Mouse (Mus musculus) 3T3-L1 (cell line): Measurements from ENCODE around the gene Scamp2.

Experiments used
- DNase-seq: peaks from one replicate; pipeline ENCODE4 v3.0.0-alpha.2; 2015; ENCODE audit warnings: low read depth, low spot score

Scamp2 gene

DNA sequence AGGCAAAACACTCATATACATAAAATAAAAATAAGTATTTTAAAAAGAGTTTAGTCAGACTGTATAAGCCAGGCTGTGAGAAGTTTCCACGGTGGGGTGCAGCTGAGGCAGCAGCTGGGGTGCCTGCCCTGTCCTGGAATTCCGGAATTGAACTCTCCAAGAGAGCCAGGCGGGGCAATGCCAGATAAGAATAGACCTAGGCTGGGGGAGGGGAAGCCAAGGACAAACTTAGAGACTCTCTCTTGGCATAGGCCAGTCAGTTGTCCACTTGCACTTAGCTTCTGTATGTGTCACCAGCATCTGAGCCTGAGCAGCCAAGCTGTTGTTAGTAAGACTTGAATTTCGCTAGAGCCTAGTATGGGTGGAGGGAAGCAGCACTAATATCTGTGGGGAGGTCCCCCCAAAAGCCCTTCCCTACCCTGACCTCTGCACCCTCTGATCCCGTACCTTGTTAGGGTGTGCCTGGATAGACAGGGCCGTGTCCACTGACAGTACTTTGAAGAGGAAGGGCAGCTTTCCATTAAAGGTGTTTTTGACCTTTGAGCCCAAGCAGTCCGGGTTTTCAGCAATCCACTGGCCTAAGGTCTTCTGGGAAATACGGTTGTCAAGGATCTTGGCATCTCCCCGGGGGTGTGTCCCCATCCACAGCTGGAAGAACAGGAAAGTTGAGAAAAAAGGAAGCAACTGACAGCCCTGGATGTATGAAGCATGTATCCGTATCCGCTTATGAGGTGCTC lies 10.4 kb upstream of the Scamp2 start:
- no peak for DNase-seq

DNA sequence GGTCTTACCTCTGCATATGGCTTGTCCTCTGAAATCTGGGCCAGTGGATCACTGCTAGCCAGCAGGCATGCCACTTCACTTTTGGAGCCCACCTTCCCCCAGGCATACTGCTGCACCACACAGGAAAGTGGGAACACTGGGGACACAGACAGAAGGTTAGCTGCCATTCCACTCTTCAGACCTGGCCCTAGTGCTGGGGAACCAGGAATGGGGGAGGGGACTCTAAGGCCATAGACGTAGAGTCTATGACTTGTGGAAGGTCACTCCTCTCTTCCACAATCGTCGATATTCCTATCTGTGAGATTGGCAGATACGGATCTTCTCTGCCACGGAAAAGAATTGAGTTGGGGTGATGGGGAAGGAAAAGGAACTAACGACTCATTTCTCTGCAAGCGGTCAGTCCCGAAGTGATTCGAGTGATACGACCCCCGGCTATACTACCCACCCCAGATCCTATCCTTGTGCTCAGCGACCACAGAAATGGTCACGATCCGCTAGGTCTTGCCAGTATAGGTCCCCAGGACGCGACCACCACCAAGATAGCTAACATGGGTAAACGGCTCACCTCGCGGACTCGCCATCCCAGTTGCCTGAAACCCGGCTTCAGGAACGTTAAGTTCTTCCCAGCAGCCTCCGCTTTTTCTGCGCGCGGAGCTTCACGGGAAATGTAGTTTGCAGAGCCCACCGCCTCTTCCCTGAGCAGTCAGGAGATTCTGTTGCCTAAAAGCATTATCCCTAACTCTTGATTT lies 8.4 kb upstream of the Scamp2 start, which contains the start of gene Mpi:
Mpi (minus strand) TSS at position 625 of the 749 bp plus-strand sequence.
- DNase-seq: peak; percentile 79

DNA sequence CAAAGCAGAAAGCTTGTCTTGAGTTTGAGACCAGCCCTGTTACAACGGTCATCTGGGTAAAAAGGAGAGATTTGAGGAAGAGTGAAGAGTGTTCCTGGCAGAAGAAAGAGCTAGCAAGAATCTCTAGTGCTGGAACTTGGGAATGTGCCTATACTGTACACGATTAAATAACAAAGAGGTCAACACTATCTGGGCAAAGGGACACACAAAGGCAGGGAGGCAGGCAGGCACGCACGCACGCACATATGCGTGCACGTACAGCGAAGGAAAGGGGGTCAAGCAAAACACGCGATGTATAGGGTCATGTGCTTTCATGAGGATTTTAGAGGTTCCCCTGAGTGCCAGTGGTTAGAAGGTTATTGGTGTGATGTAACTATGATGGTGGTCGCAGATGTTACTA lies 7.6 kb upstream of the Scamp2 start:
- no peak for DNase-seq

DNA sequence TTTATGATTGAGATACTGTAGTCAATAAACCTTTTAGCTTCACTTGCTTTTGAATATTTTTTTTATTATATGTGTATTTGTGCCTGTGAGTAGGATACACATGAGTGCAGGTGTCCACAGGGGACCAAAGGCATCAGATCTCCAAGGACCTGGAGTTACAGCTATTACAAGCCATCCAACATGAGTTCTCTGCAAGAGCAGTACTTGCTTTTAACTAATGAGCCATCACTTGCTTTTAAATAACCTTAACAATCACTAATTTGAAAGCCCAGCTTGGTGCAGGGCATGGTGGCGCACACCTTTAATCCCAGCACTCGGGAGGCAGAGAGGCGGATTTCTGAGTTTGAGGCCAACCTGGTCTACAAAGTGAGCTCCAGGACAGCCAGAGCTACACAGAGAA lies 6.0 kb upstream of the Scamp2 start:
- no peak for DNase-seq

DNA sequence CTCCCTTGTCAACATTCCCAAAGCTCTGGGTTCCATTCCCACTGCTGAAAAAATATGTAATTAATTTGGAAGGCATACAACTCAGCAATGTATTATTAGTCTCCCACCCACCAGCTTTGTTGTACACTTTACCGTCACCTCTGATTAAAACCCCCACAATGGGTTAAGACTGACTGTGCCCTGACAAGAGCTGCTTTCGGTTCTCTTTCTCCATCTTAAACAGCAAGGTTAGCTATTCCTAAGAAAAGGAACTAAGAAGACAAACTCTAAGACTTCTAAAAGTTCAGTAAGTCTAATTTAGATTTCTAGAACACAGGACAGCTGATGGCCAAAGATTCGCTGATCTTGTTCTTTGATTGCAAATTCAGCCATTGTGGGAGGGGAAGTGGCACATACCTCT lies 3.5 kb upstream of the Scamp2 start:
- no peak for DNase-seq

DNA sequence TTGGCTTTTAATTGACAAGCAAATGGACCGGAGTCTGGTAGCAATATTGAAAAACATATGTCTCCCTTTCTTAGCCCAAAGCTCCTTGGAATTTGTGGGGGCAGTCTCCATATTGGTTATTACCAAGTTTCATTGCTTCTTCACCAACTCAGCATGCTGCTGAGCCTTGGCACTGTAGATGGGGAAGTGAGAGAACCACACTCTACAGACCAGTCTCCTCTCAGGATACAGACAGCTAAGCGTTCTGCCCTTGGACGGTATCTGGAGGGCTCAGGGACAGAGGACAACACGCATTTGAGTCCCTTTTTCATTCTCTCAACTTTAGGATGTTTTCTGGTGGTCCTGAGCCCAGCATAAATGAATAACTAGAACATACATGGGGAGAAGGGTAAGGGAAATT lies 2.1 kb upstream of the Scamp2 start:
- no peak for DNase-seq

DNA sequence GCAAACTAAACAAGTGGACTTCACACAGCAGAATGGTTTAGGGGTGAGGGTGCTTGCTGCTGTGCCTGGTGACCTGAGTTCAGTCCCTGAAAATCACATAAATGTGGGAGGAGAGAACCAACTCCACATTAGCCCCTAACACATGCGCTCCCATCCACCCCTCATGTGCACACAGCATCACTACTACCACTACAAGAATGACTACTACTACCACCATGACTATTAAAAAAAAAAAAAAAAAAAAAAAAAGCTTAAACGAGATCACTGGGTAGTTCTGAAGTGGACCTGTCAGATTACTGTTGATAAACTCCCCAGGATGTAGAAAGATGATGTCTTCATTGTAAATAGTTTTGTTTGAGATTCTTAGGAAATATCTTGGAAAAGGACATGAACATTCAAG lies 1.2 kb upstream of the Scamp2 start:
- no peak for DNase-seq

DNA sequence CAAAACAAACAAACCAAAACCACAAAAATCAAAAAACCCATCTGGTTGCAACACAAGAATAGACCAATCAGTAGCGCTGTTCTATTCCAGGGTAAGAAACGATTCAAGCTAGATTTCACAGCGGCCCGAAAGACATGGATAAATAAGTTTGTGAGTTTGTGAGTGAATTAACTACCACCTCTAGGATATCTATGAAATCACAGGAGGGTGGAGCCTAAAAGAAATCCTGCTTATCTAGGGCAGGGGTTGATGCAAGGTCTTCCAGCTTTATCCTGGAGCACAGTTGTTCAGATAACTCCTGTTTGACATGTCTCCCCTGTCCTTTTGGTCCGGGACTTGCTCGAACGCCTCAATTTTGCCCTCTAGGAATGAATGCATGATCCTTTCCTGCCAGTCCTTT lies 480 bp upstream of the Scamp2 start:
- peak; percentile 47 for DNase-seq

DNA sequence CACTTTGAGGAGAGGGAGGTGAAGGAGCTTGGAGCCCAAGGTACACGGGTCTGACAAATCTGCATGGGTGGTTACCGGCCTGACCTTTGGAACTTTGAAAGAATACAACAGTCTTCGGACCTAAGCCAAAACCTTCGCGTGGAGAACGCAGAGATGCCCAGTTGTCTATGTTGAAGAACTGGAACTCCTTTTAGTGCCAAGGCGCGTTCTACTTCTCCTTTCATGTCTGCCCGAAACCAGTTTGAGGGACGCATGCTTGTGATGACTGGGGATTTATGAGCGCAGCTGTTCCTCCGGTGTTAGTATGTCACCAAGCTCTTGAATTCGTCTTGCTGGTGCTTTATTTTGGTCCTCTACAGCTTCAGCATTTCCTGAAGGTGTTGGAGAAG lies 962 bp downstream of the Scamp2 start:
- no peak for DNase-seq

DNA sequence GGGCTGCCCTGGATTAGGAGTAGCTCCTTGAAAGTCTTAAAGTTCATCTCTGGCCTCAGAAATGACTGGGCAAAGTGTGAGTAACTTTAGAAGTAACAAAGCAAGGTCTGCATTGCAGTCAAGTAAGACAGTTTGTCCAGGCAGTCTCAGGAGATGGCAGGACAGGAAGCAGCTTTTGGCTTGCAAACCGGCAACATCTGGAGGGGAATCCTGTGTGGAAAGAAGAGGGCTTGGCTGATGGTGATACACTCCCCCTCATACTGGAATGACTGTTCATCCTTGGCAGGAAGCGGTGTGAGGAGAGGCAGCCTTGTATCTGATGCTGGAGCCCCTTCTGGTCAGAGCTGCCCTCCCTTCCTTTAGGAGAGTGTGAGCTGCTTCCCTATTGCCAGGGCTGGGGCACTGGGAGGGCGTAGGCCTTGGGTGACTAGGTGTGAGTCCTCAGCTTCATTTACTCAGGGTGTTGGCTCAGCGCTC lies 2.2 kb downstream of the Scamp2 start:
- peak; percentile 83 for DNase-seq

DNA sequence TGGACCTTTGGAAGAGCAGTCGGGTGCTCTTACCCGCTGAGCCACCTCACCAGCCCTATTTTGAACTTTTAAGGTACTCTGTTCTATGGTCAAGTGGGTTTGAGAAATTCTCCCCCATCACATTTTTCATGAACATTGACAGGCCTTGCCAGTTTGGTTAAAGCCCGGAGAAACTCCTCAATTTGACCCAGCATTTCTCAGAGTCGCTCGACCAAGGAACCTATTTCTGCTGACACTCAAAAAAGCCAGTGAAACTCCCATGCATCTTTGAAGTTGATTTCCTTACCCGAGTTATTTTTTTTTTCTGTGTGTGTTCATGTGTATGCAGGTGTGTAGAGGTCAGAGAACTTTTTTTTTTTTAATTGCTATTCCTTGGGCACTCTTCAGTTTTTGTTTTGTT lies 3.9 kb downstream of the Scamp2 start:
- no peak for DNase-seq

DNA sequence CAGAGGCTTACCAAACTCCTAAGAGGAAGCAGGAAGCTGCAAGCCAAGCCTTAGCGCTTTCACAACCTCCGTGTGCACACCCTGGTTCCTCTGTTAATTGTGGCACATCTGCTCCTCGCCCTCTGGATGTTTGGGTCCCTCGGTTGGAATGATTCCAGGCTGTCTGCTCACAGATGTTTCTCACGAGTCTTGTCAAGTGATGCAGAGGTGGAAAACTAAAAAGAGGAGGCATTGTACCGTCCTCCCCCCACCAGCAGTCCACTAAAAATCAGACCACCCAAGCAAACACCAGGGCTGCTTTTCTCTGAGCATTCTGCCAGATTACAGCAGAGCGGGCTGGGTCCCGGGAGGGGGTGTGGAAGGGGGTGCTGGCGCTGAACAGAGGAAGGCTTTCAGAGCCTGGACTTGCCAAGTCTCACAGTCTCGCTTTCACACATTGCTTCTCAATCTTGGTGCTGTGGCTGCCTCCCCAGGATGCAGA lies 5.0 kb downstream of the Scamp2 start:
- DNase-seq: peak; percentile 43

DNA sequence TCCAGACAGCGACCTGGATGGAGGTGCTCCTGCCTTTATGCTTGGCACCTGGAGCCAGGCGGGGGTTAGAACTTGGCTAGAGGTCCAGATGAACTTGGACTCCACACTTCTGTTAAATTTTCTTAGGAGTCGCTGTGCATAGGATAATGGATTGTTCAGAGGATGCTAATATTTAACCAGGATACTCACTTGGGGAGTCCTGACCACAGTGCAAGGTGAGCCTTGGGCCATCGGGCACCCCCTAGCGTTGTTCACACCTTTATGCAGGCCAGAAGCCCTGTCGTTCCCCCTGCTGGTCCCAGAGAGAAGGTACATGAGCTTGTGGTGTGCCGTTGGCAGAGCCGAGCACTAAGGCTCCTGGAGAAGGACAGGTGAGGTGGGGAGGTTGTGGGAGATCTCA lies 6.1 kb downstream of the Scamp2 start:
- DNase-seq: no peak

DNA sequence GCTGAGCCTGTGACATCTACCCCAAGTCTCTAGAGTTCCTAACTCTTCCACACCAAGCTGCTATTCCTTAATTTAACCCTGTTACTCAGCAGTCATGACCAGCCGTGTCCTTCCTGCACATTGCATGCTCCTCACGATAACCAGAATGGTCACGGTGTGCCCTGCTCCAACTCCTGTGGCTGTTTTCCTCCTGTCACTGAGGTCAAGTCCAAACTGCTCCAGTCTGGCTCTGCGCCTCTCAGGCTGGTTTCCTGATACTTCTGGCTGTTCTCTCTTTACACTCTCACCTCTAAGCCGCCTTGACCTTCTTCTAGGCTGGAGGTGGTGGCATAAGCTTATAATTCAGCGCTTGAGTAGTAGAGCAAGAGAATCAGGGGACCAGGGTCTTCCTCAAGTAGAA lies 7.8 kb downstream of the Scamp2 start:
- DNase-seq: no peak

DNA sequence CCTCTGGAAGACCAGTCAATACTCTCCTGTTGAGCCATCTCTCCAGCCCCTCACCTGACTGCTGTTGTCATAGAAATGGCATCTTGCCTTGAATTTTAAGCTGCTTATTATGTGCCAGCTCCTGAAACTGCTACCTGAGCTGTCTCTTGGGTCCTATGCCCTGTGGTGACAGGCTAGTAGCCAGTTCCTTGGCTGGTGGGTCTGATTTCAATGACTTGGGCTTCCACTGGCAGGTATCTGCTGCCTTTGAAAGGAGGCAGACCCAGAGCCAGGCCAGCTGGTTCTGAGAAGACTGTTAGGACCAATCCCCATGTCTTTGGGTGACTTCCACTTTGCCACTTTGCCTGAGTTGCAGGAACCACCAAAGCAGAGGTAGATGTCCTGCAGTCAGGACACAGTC lies 13.7 kb downstream of the Scamp2 start:
- no peak for DNase-seq

DNA sequence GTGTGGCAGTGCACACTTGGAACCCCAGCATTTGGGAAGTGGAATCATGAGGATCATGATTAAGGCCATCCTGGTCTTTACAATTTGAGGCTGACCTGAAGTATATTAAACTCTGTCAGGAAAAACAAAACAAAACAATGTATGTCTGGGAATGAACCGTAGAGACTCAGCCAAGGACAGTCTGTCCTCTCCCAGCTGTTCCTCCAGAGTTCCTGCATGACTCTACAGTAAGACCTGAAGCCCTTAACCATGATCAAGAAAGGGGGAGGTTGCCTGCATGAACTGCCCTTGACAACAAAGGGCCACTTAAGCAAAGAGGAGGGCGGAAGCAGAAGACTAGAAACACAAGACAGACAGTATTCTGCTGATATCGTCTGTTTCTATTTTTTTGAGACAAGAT lies 14.8 kb downstream of the Scamp2 start:
- DNase-seq: no peak

DNA sequence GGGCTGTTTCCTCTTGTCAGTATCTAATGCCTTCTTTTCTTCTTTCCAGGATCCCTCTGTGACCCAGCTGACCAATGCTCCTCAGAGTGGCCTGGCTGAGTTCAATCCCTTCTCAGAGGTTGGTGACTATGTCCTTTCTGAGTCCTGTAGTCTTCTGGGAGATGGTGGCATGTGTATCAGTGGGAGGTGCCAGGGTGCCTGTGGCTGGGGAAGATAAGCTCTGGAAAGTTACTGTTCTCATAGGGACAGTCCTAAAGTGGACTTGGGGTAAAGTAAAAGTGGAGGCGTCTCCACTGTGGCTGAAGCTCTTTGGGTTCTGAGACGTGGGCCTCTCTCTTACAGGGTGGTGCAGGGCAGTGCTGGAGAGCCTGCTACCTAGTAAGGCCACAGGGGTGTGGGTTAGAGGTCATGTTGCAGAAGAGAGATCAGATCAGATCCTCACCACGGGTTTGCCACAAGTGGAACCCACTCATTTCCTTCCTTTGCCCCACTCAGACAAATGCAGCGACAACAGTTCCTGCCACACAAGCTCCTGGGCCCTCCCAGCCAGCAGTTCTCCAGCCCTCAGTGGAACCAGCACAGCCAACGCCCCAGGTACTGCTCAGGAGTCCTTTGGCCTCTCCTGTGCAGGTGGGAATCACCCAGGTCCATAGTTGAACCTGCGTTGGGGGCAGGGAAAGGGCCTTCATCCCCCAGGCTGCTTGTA lies 16.6 kb downstream of the Scamp2 start:
- no peak for DNase-seq

DNA sequence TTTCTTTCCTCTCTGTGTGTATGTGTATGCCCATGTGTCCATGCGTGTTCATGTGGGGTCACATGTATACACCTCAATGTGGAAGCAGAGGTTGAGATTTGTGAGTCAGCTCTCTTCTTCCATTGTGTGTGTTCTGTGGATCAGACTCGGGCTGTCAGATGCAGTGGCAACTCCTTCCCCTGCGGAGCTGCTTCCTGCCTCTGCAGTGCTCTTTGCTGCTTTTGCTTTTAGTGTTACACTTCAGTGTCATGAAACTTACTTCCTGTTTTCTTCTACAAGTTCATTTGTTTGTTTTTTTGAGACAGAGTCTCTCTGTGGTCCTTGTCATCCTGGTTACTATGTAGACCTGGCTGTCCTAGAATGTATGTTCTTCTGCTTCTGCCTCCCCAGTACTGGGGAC lies 24.2 kb downstream of the Scamp2 start:
- DNase-seq: no peak

DNA sequence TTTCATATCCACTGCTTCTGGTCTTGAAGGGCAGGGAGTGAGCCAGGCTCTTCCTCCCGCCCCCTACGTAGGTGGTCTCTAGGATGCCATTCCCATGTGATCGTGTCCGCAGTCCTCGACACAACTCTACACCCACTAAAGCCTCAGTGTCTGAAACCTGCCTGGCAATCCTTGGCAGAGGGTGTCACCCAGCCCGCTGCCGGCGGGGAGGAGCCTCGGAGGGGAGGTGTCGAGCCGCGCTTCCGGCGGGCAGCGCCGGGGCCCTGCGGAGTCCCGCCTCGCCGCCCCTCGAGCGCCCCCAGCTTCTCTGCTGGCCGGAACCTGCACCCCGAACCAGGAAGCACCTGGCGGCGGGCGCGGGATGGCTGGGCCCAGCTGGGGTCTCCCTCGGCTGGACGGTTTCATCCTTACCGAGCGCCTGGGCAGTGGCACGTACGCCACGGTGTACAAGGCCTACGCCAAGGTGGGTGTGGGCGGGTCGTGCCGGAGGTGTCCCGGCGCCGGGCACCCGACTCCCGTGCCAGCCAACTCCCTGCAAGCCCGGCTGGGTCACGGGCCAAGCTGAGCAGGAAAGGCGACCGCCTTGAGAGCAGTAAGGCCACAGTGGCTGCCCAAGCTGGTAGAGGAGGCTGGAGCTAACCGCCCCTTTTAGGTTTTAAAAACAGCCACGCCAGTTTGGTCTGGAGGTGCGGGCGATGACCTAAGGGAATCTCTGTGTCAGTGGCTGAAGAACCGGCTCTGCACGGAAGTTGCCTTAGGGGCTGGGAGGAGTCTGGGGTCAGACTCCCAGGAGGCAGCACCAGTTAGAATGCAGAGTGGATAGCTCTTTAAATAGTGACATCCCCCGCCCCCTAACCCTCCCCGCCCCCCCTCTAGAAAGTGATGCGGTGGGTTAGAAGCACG lies 28.7 kb downstream of the Scamp2 start, which contains the start of gene Ulk3:
Ulk3 (plus strand) TSS at position 229 of the 903 bp plus-strand sequence.
- peak; percentile 88 for DNase-seq

DNA sequence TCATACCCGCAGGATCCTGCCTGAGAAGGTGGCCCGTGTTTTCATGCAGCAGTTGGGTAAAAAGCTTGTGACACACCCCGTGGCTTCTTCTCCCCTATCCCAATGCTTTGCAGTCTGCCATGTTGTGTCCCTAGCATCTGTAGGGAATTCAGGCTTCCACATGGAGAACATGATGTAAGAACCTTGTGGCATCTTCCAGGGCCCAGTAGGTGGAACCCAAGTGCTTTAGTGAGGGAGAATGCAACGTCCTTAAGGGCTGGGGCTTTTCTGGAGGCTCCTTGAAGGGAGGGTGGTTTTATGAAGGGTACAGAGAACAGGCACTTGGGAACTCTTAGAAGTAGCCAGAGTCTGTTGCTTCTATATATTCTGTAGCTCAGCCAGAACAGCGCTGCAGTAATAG lies 30.0 kb downstream of the Scamp2 start:
- DNase-seq: peak; percentile 84

DNA sequence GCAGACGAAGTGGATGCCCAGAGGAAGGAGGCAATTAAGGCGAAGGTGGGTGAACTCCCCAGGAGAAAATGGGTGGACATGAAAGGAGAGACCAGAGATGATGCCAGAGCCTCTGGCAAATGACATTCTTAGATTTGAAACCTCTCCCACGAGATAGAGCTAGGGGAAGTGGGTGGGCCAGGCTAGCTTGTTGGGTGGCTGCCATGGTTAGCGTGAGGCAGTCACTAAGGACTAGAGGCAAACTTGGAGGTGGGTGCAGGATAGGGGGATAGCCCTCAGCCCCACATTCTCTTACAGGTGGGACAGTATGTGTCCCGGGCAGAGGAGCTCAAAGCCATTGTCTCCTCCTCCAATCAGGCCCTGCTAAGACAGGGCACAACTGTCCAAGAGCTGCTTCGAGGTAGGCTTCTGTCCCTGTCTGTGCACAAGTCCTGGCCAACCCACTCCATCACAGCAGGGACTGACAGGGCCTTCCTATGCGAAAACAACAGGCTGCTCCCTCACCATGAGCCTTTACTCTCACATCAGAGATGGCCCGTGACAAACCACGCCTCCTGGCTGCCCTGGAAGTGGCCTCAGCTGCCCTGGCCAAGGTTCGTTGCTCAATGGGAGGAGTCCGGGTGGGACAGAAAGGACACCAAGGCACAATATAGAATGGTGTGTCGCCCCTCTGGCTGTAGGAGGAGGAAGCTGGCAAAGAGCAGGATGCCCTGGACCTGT lies 32.9 kb downstream of the Scamp2 start:
- no peak for DNase-seq
